Mouse (Mus musculus) spleen, adult 10 weeks (tissue): ENCODE data around the gene Scrg1. TPM values are rescaled to one million over a fixed set of nuclear protein-coding genes. Genes with fewer than 3 reads are reported as not detected.

Experiments
- polyA plus RNA-seq: library from polyadenylated mRNA; stranded (reverse); fragments of 350-450 nt; fragmentation: Illumina TruSeq; extraction: RNeasy Lipid Tissue Mini Kit (QIAGEN cat#74804); gene quantifications from one replicate; pipeline ENCODE4 v1.2.3, GENCODE M21; 2015; ENCODE audit warnings: low replicate concordance; ENCODE audit not compliant: insufficient read depth

Gene Scrg1
- not detected for polyA plus RNA-seq

GRCm38 (mm10) chr8:57455765-57456164 lies at the start of gene Scrg1:
Scrg1 (plus strand) TSS chr8:57455923.

GRCm38 (mm10) chr8:57487441-57488155 lies 31.9 kb downstream of the Scrg1 start, which contains the start of gene Sap30:
Sap30 (minus strand) TSS chr8:57487860.

DNA sequence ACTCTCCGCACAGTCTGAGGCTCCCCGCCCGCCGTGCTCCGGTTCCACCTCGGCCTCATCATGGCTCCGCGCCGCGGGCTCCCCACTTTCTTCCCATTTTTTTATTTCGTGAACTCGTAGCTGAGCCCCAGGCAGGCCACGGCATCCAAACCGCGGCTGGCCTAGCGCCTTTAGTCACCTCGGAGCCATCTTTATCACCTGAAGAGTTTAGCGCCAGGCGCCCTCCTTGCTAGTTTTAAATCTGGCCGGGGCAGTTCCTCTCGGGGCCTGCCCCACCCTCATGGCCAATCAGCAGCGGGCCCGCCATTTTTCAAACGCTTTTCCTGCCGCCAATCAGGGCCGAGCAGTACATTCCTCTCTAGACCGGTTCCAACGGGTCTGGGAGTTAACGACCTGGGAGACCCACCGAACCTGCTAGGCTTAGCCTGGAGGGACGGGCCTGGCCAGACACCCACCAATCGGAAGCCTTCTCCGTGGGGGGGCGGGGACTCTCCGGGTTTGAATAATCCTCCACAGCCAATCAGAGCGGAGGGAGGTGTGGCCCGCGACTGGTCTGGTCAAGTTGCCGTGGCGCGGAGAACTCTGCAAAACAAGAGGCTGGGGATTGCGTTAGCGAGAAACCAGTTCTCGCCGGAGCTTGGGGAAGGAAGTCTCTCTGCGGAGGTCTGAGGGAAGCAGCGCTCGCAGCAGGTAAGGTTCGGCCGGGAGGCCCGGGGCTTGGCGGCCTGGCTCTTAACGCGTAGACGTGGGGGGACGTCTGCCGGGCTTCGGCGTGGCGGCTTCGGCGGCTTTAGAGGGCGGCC lies 55.8 kb downstream of the Scrg1 start, which contains the start of gene Hmgb2:
Hmgb2 (plus strand) TSS at position 592 of the 803 bp plus-strand sequence.

Other genes with a start within 250 kb of the Scrg1 start
- 0.79 TPM for gene Hand2, start 134.9 kb upstream of the Scrg1 start, polyA plus RNA-seq
- gene Sap30, start 31.9 kb downstream of the Scrg1 start, polyA plus RNA-seq: 19.5 TPM
- 118 TPM for gene Hmgb2, start 56.0 kb downstream of the Scrg1 start, polyA plus RNA-seq
- 24.3 TPM for gene Galnt7, start 197.1 kb downstream of the Scrg1 start, polyA plus RNA-seq